ENCODE assay signal across 27 mouse cellular contexts in the genomic region with DNA sequence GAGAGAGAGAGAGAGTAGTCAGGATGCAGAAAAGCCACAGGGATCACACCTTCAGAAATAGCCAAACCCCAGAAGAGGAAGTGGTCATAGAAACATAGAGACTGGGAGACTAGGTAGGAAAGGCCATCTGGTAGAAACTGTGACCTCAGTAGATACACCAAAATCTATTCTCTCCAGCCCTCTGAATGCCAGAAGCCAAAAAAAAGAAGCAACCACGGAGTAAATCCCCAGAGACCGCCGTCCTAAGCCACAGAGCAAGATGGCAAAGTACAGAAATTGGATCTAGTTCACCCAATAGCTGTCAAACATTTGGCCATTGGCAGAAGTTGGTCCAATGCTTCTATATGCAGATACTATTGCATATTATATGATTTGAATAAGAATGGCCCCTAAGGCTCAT.
A peak's percentile ranks its signal among the peaks of the same experiment; 100 is the strongest.
DNase-seq lines count a peak whose midpoint lies in the region; ATAC-seq and TF ChIP-seq lines count a peak whose summit lies in the region.
"Had no signal": no experiment of that assay in that cellular context is flagged by ENCODE, and none has a peak within 500 bp of the region (broad histone marks: within the 10 kb centered on the region; RNA-seq: fewer than 3 reads in every experiment).

No protein-coding gene starts in this region.

- TF ChIP-seq RAD21 in CH12.LX (IDR thresholded peaks at IDR 0.05; ENCODE audit: low read depth, low read length), result no peak

- H3K36me3 ChIP-seq in CH12.LX (replicated peaks in 1 of 2; ENCODE audit: control insufficient read depth in 1 of 2, insufficient read depth in 1 of 2, low read length in 1 of 2), result no peaks in the 10 kb centered on the region
- H3K36me3 ChIP-seq: embryonic facial prominence, embryonic 13.5 days; embryonic facial prominence, embryonic 15.5 days; forebrain, embryonic 15.5 days had no signal

- H3K4me2 ChIP-seq in CH12.LX (ENCODE audit: insufficient read depth, low read depth, poor library complexity, severe bottlenecking), result no peak overlapping the region
- H3K4me2 ChIP-seq: embryonic facial prominence, embryonic 13.5 days; embryonic facial prominence, embryonic 15.5 days; forebrain, embryonic 13.5 days; forebrain, embryonic 15.5 days had no signal

- no peak for TF ChIP-seq CTCF in CH12.LX (conservative IDR thresholded peaks at IDR 0.05 in 1 of 2, IDR thresholded peaks at IDR 0.05 in 1 of 2; ENCODE audit: low read depth in 2 of 2, low read length in 2 of 2)

- no peak for TF ChIP-seq POLR2A in CH12.LX (IDR thresholded peaks at IDR 0.05; ENCODE audit: low read depth, low read length)

- no peaks in the 10 kb centered on the region for H3K79me2 ChIP-seq in CH12.LX (replicated peaks; ENCODE audit: control insufficient read depth, extremely low read depth, insufficient read depth, poor library complexity, severe bottlenecking)

- dilution Hi-C loops in CH12.LX (cut with MboI; ENCODE audit: extremely low pct_ligation_motif_present, extremely low pct_unique_long_range_greater_than_20kb, low sequenced_read_pairs), result no loop called here

- peak; percentile 47 for TF ChIP-seq EP300 in CH12.LX (IDR thresholded peaks at IDR 0.05; ENCODE audit: low read length)

- peaks cover 4% of the 10 kb centered on the region for H3K9me3 ChIP-seq in CH12.LX (replicated peaks; ENCODE audit: low read length)
- H3K9me3 ChIP-seq: embryonic facial prominence, embryonic 13.5 days; embryonic facial prominence, embryonic 15.5 days; forebrain, embryonic 15.5 days had no signal

- no peak overlapping the region for H3K4me3 ChIP-seq in CH12.LX (replicated peaks in 1 of 3; ENCODE audit: low read depth in 2 of 3, low read length in 2 of 3, poor library complexity in 1 of 3)
- H3K4me3 ChIP-seq: embryonic facial prominence, embryonic 13.5 days; embryonic facial prominence, embryonic 15.5 days; erythroblast, embryonic 14.5 days; forebrain, embryonic 13.5 days; forebrain, embryonic 15.5 days had no signal

- no peak overlapping the region for H3K27ac ChIP-seq in CH12.LX (ENCODE audit: insufficient read depth, low read depth)
- H3K27ac ChIP-seq: embryonic facial prominence, embryonic 13.5 days; embryonic facial prominence, embryonic 15.5 days; forebrain, embryonic 13.5 days; forebrain, embryonic 15.5 days had no signal

- H3K27me3 ChIP-seq in CH12.LX (replicated peaks), result no peaks in the 10 kb centered on the region
- H3K27me3 ChIP-seq: embryonic facial prominence, embryonic 13.5 days; embryonic facial prominence, embryonic 15.5 days; forebrain, embryonic 13.5 days; forebrain, embryonic 15.5 days; Patski had no signal

- no peak overlapping the region for H3K9ac ChIP-seq in CH12.LX (ENCODE audit: insufficient read depth, low read depth)
- H3K9ac ChIP-seq: embryonic facial prominence, embryonic 13.5 days; embryonic facial prominence, embryonic 15.5 days; forebrain, embryonic 13.5 days; forebrain, embryonic 15.5 days; forebrain, postnatal 0 days had no signal

- peak; percentile 10; the same call in 1 of the 2 replicates for ATAC-seq in common myeloid progenitor, adult 5-6 weeks (replicated peaks; ENCODE audit: low read depth, poor library complexity, severe bottlenecking)
- 0 out of 4 replicates have a peak, but pooled peaks have one; percentile 15 to 35 for ATAC-seq in hematopoietic stem cell, adult 5-6 weeks (replicated peaks in 1 of 2; ENCODE audit: insufficient read depth in 1 of 2, low FRiP score in 2 of 2, low TSS enrichment in 1 of 2, low read depth in 1 of 2, poor library complexity in 2 of 2, severe bottlenecking in 2 of 2)
- ATAC-seq: activated CD4-positive, CD25-positive, alpha-beta regulatory T cell, adult 4 months; CD4-positive, CD25-positive, alpha-beta regulatory T cell, adult 4 months; forebrain, embryonic 15.5 days; forebrain, postnatal 0 days; Patski had no signal

- peaks cover 2 to 20% of the 10 kb centered on the region in 2 experiments for H3K4me1 ChIP-seq in CH12.LX (ENCODE audit: control insufficient read depth in 1 of 2, insufficient read depth in 2 of 2)

- in situ Hi-C loops in CH12.LX (cut with MboI; ENCODE audit: low pct_ligation_motif_present, low pct_unique_long_range_greater_than_20kb, low sequenced_read_pairs), result loop anchor here (5.0 kb wide), 1 partner anchor 148 kb away; no protein-coding TSS in a partner anchor

- DNase-seq in 416B (ENCODE audit: low read depth) (peak; percentile 75), CH12.LX (ENCODE audit: extremely low read depth) (peak; percentile 41), liver (no peak)
- DNase-seq in layer of hippocampus, postnatal 36 days, result no peak
- no peak for DNase-seq in urinary bladder, postnatal 4 days (ENCODE audit: low spot score in 2 of 2)
- DNase-seq in ovary, postnatal 14 days (ENCODE audit: low spot score), result no peak
- DNase-seq: adrenal gland, adult 8-10 months; adrenal gland, postnatal 14 days; adrenal gland, postnatal 36 days; B cell, adult 2 months; cerebellum, adult 11-12 months; cerebellum, adult 2 months; cerebellum, adult 9-10 months; cerebellum, postnatal 10 days; cerebellum, postnatal 25 days; embryo, embryonic 11 days; forebrain, postnatal 0 days had no signal

TF ChIP-seq in CH12.LX, 34 proteins besides CTCF, POLR2A, EP300 and RAD21:
- TF ChIP-seq TBP (conservative IDR thresholded peaks at IDR 0.05; ENCODE audit: low read depth, low read length), result no peak

Comparison
In these comparisons a context has a peak if more than half of its experiments do, and no peak if none do; other contexts are left out.
1. DNase-seq: peak in 416B (single experiment) and CH12.LX (single experiment); none in layer of hippocampus, postnatal 36 days (0 of 2), liver (single experiment), urinary bladder, postnatal 4 days (0 of 2) and ovary, postnatal 14 days (single experiment).